ENCODE assay signal across 17 mouse cellular contexts in genomic region chr12:73704382-73704781, GRCm38 (mm10).
A peak's percentile ranks its signal among the peaks of the same experiment; 100 is the strongest.
DNase-seq lines count a peak whose midpoint lies in the region; ATAC-seq and TF ChIP-seq lines count a peak whose summit lies in the region.
"Had no signal": no experiment of that assay in that cellular context is flagged by ENCODE, and none has a peak within 500 bp of the region (broad histone marks: within the 10 kb centered on the region; RNA-seq: fewer than 3 reads in every experiment).

No protein-coding gene starts in this region.

- TF ChIP-seq EP300 in MEL (IDR thresholded peaks at IDR 0.05; ENCODE audit: low read depth in 1 of 2, low read length in 2 of 2) = no peak

- peak; percentile 24 for DNase-seq in lung, embryonic 14.5 days
- no peak for DNase-seq in lung, postnatal 25 days (ENCODE audit: low spot score)
- peak; percentile 6 for DNase-seq in MEL (ENCODE audit: low read depth, low spot score)
- no peak for DNase-seq in Muller cell, postnatal 12 days (ENCODE audit: inconsistent ontology term)
- DNase-seq in thymus, postnatal 10 days (ENCODE audit: low spot score in 2 of 2) = no peak
- DNase-seq: adrenal gland, postnatal 36 days; cerebellum, adult 18-20 months; kidney, adult 18-20 months; kidney, postnatal 14 days; thymus, adult 2 months had no signal

- no peaks in the 10 kb centered on the region for H3K27me3 ChIP-seq in intestine, postnatal 0 days (replicated peaks; ENCODE audit: control insufficient read depth, insufficient read depth, low read length)
- H3K27me3 ChIP-seq in intestine, embryonic 16.5 days (replicated peaks; ENCODE audit: control insufficient read depth, insufficient read depth, low read length) = no peaks in the 10 kb centered on the region
- no peaks in the 10 kb centered on the region for H3K27me3 ChIP-seq in lung, embryonic 14.5 days (ENCODE audit: insufficient read depth, low read length)
- no peaks in the 10 kb centered on the region; a peak in 1 of 4 replicates for H3K27me3 ChIP-seq in MEL (ENCODE audit: control insufficient read depth in 1 of 2, insufficient read depth in 2 of 2, low read length in 2 of 2)
- H3K27me3 ChIP-seq: heart, embryonic 15.5 days had no signal

- 0 out of 2 replicates have a peak, but pooled peaks cover 3% of the 10 kb centered on the region for H3K4me1 ChIP-seq in intestine, postnatal 0 days (replicated peaks; ENCODE audit: control insufficient read depth, insufficient read depth, low read length)
- H3K4me1 ChIP-seq in intestine, embryonic 16.5 days (ENCODE audit: control insufficient read depth, insufficient read depth, low read length) = peaks cover 6% of the 10 kb centered on the region; the same call in 1 of the 2 replicates
- 0 out of 2 replicates have a peak, but pooled peaks cover 3% of the 10 kb centered on the region for H3K4me1 ChIP-seq in lung, embryonic 14.5 days (ENCODE audit: insufficient read depth)
- no peaks in the 10 kb centered on the region for H3K4me1 ChIP-seq in MEL (ENCODE audit: control insufficient read depth in 1 of 2, insufficient read depth in 2 of 2, low read length in 2 of 2)

- WGBS in intestine, postnatal 0 days = 87% methylated on average over 3 of the region's 3 CpGs
- 75% methylated on average over 3 of the region's 3 CpGs for WGBS in intestine, embryonic 16.5 days
- 78% methylated on average over 3 of the region's 3 CpGs for WGBS in lung, embryonic 14.5 days

- TF ChIP-seq RAD21 in MEL (IDR thresholded peaks at IDR 0.05; ENCODE audit: low read depth, low read length) = no peak; the same call in 1 of the 2 replicates

- TF ChIP-seq CTCF in intestine, postnatal 0 days (IDR thresholded peaks at IDR 0.05; ENCODE audit: low read depth) = peak; percentile 52
- peak; percentile 50 for TF ChIP-seq CTCF in lung, embryonic 14.5 days (IDR thresholded peaks at IDR 0.05; ENCODE audit: low read depth)
- TF ChIP-seq CTCF in MEL (IDR thresholded peaks at IDR 0.05 in 2 of 3, conservative IDR thresholded peaks at IDR 0.05 in 1 of 3; ENCODE audit: control insufficient read depth in 1 of 3, insufficient read depth in 1 of 3, low read depth in 2 of 3, low read length in 3 of 3, poor library complexity in 1 of 3, severe bottlenecking in 1 of 3) = peak in 2 of 3 experiments; percentile 16 to 30; a peak in 2 of 6 replicates

- no peaks in the 10 kb centered on the region for H3K9me3 ChIP-seq in intestine, postnatal 0 days (ENCODE audit: control insufficient read depth)
- no peaks in the 10 kb centered on the region for H3K9me3 ChIP-seq in intestine, embryonic 16.5 days (ENCODE audit: control insufficient read depth, low read length)
- H3K9me3 ChIP-seq in lung, embryonic 14.5 days (ENCODE audit: low read depth, low read length) = no peaks in the 10 kb centered on the region
- no peaks in the 10 kb centered on the region for H3K9me3 ChIP-seq in MEL (replicated peaks; ENCODE audit: insufficient read depth, low read length)
- H3K9me3 ChIP-seq: forebrain, embryonic 10.5 days; heart, embryonic 15.5 days had no signal

- no peak for TF ChIP-seq POLR2A in MEL (IDR thresholded peaks at IDR 0.05; ENCODE audit: control insufficient read depth in 1 of 2, insufficient read depth in 1 of 2, low read depth in 1 of 2, low read length in 2 of 2, poor library complexity in 1 of 2)

- no peaks in the 10 kb centered on the region for H3K36me3 ChIP-seq in intestine, postnatal 0 days (ENCODE audit: control insufficient read depth, insufficient read depth)
- no peaks in the 10 kb centered on the region for H3K36me3 ChIP-seq in intestine, embryonic 16.5 days (ENCODE audit: control insufficient read depth, insufficient read depth, low read length)
- H3K36me3 ChIP-seq in lung, embryonic 14.5 days (ENCODE audit: insufficient read depth) = no peaks in the 10 kb centered on the region
- H3K36me3 ChIP-seq in MEL (ENCODE audit: control insufficient read depth in 1 of 2, insufficient read depth in 2 of 2, low read length in 2 of 2) = no peaks in the 10 kb centered on the region
- H3K36me3 ChIP-seq: forebrain, embryonic 10.5 days; heart, embryonic 15.5 days had no signal

- no peak overlapping the region for H3K4me2 ChIP-seq in intestine, postnatal 0 days (replicated peaks; ENCODE audit: low read depth)
- no peak overlapping the region for H3K4me2 ChIP-seq in intestine, embryonic 16.5 days (ENCODE audit: low read depth, low read length)
- no peak overlapping the region for H3K4me2 ChIP-seq in lung, embryonic 14.5 days
- H3K4me2 ChIP-seq: heart, embryonic 15.5 days; midbrain, embryonic 11.5 days had no signal

- no peak for ATAC-seq in intestine, postnatal 0 days
- ATAC-seq in intestine, embryonic 16.5 days = no peak
- ATAC-seq in lung, embryonic 14.5 days (ENCODE audit: insufficient read depth) = no peak
- ATAC-seq: Patski had no signal

- H3K9ac ChIP-seq in intestine, postnatal 0 days (ENCODE audit: low read depth, low read length) = no peak overlapping the region
- no peak overlapping the region for H3K9ac ChIP-seq in intestine, embryonic 16.5 days (ENCODE audit: low read depth, low read length)
- H3K9ac ChIP-seq in lung, embryonic 14.5 days = no peak overlapping the region
- H3K9ac ChIP-seq in MEL (ENCODE audit: control insufficient read depth, low read depth, low read length, poor library complexity, severe bottlenecking) = no peak overlapping the region
- H3K9ac ChIP-seq: heart, embryonic 15.5 days; liver, embryonic 14.5 days had no signal

- H3K4me3 ChIP-seq in intestine, postnatal 0 days (ENCODE audit: low read depth, low read length) = no peak overlapping the region
- H3K4me3 ChIP-seq in intestine, embryonic 16.5 days (ENCODE audit: low read length) = no peak overlapping the region
- no peak overlapping the region for H3K4me3 ChIP-seq in lung, embryonic 14.5 days (ENCODE audit: low read depth, low read length)
- no peak overlapping the region for H3K4me3 ChIP-seq in MEL (ENCODE audit: control insufficient read depth in 1 of 2, insufficient read depth in 1 of 2, low read depth in 2 of 2, low read length in 2 of 2)
- H3K4me3 ChIP-seq: forebrain, embryonic 10.5 days; heart, embryonic 15.5 days had no signal

- H3K79me2 ChIP-seq in MEL (ENCODE audit: control insufficient read depth, insufficient read depth, low read length, poor library complexity) = no peaks in the 10 kb centered on the region

- no peak overlapping the region for H3K27ac ChIP-seq in intestine, postnatal 0 days (ENCODE audit: low read depth, low read length)
- no peak overlapping the region for H3K27ac ChIP-seq in intestine, embryonic 16.5 days (ENCODE audit: low read length)
- H3K27ac ChIP-seq in lung, embryonic 14.5 days (ENCODE audit: low read depth) = no peak overlapping the region
- H3K27ac ChIP-seq in MEL (ENCODE audit: control insufficient read depth, low read depth, low read length) = no peak overlapping the region
- H3K27ac ChIP-seq: forebrain, embryonic 10.5 days; heart, embryonic 15.5 days; liver, embryonic 14.5 days had no signal

TF ChIP-seq in MEL, 35 proteins besides CTCF, POLR2A, EP300 and RAD21:
- TF ChIP-seq MYC (IDR thresholded peaks at IDR 0.05; ENCODE audit: low read depth, low read length) = no peak
- no peak for TF ChIP-seq ZMIZ1 (IDR thresholded peaks at IDR 0.05; ENCODE audit: low read depth, low read length)
- TF ChIP-seq POLR2AphosphoS2 (IDR thresholded peaks at IDR 0.05; ENCODE audit: low read length) = no peak
- TF ChIP-seq ELF1 (IDR thresholded peaks at IDR 0.05; ENCODE audit: low read depth, low read length) = no peak
- TF ChIP-seq UBTF (IDR thresholded peaks at IDR 0.05; ENCODE audit: borderline replicate concordance, insufficient read depth, low read depth, low read length) = no peak
- no peak for TF ChIP-seq MXI1 (IDR thresholded peaks at IDR 0.05; ENCODE audit: low read depth, low read length)
- TF ChIP-seq GATA1 (IDR thresholded peaks at IDR 0.05; ENCODE audit: low read depth, low read length) = no peak
- no peak for TF ChIP-seq MEF2A (IDR thresholded peaks at IDR 0.05; ENCODE audit: extremely low read depth, insufficient replicate concordance, low read depth, low read length, poor library complexity, severe bottlenecking)
- TF ChIP-seq KAT2A (conservative IDR thresholded peaks at IDR 0.05; ENCODE audit: low read depth, low read length) = no peak
- no peak for TF ChIP-seq TAL1 (IDR thresholded peaks at IDR 0.05; ENCODE audit: low read length)
- no peak for TF ChIP-seq MAX (IDR thresholded peaks at IDR 0.05; ENCODE audit: low read length)
- TF ChIP-seq CHD2 (IDR thresholded peaks at IDR 0.05; ENCODE audit: low read length) = no peak
- TF ChIP-seq RCOR1 (IDR thresholded peaks at IDR 0.05; ENCODE audit: low read depth, low read length) = no peak

Comparison
In these comparisons a context has a peak if more than half of its experiments do, and no peak if none do; other contexts are left out.
1. DNase-seq: peak in lung, embryonic 14.5 days (single experiment) and MEL (single experiment); none in lung, postnatal 25 days (single experiment), Muller cell, postnatal 12 days (single experiment) and thymus, postnatal 10 days (0 of 2).
2. Peak in every context shown above with its lines, with median percentiles within 50 percentile points of each other: CTCF ChIP-seq.